Mouse (Mus musculus) ES-E14 (cell line): ENCODE data around the gene Traf4. TPM values are rescaled to one million over a fixed set of nuclear protein-coding genes. Genes with fewer than 3 reads are reported as not detected.
A peak's percentile ranks its signal among the peaks of the same experiment; 100 is the strongest.

Source experiments
- DNase-seq: peaks from one replicate; pipeline ENCODE4 v3.0.0-alpha.2; 2013; ENCODE audit warnings: low read depth, low spot score
- H3K27ac ChIP-seq: 2 replicates; pipeline ENCODE4 v1.5.1; 2012; ENCODE audit warnings: low read depth, mild to moderate bottlenecking, low read length, moderate library complexity, mixed read lengths; ENCODE audit not compliant: poor library complexity, insufficient read depth, severe bottlenecking
- H3K36me3 ChIP-seq: 2 replicates; pipeline ENCODE4 v1.6.1; 2012; ENCODE audit warnings: mild to moderate bottlenecking, low read length, moderate library complexity, mixed read lengths; ENCODE audit not compliant: control insufficient read depth, poor library complexity, insufficient read depth, severe bottlenecking
- H3K4me1 ChIP-seq, 2 experiments: fragments of 150-350 bp in 1 of 2; sonication (generic) in 1 of 2; 2 replicates each; pipeline ENCODE4 v1.6.1; 2012; ENCODE audit warnings: low read length in 2 of 2, mild to moderate bottlenecking in 1 of 2, mixed read lengths in 1 of 2; ENCODE audit not compliant: control insufficient read depth in 2 of 2, insufficient read depth in 2 of 2, poor library complexity in 1 of 2
- H3K4me3 ChIP-seq, 2 experiments: fragments of 150-350 bp in 1 of 2; sonication (generic) in 1 of 2; 2 replicates each; pipeline ENCODE4 v1.5.1; 2012; ENCODE audit warnings: low read length in 2 of 2, low read depth in 1 of 2, mild to moderate bottlenecking in 1 of 2, mixed read lengths in 1 of 2; ENCODE audit not compliant: insufficient read depth in 1 of 2, poor library complexity in 1 of 2, severe bottlenecking in 1 of 2
- H3K9ac ChIP-seq: 2 replicates; pipeline ENCODE4 v1.6.1; 2012; ENCODE audit warnings: low read depth, mild to moderate bottlenecking, low read length, mixed read lengths; ENCODE audit not compliant: poor library complexity, insufficient read depth, severe bottlenecking
- H3K9me3 ChIP-seq: fragments of 150-350 bp; sonication (generic); 2 replicates; pipeline ENCODE4 v1.6.1; 2012; ENCODE audit warnings: low read depth, mild to moderate bottlenecking, low read length; ENCODE audit not compliant: control insufficient read depth, insufficient read depth
- CHD2 ChIP-seq: IDR thresholded peaks from 2 replicates; pipeline ENCODE4 v1.6.1; 2014; ENCODE audit warnings: mild to moderate bottlenecking, low read depth, low read length, inconsistent platforms
- HCFC1 ChIP-seq: IDR thresholded peaks from 2 replicates; pipeline ENCODE4 v1.6.1; 2012; ENCODE audit warnings: low read length, inconsistent platforms, borderline replicate concordance; ENCODE audit not compliant: insufficient read depth
- MAFK ChIP-seq: IDR thresholded peaks from 2 replicates; pipeline ENCODE4 v1.6.1; 2014; ENCODE audit warnings: mild to moderate bottlenecking, low read depth, low read length, inconsistent platforms; ENCODE audit not compliant: insufficient read depth
- ZC3H11A ChIP-seq: IDR thresholded peaks from 2 replicates; pipeline ENCODE4 v1.6.1; 2012; ENCODE audit warnings: low read depth, mild to moderate bottlenecking, inconsistent platforms, low read length, borderline replicate concordance
- ZNF384 ChIP-seq: IDR thresholded peaks from 2 replicates; pipeline ENCODE4 v1.6.1; 2012; ENCODE audit warnings: low read depth, low read length, inconsistent platforms
- in situ Hi-C, 2 experiments: fragments of 600-800 bp; cut with MboI; formaldehyde crosslinking; loops; one replicate each; pipeline ENCODE4 v1.15.1; 2025; ENCODE audit warnings: low sequenced_read_pairs in 2 of 2, inconsistent platforms in 1 of 2; ENCODE audit not compliant: unreplicated experiment in 2 of 2
- total RNA-seq: library from RNA; depleted of rRNA; stranded (reverse); fragments of 300-350 nt; gene quantifications from 2 replicates; pipeline ENCODE4 v1.2.3, GENCODE M21; 2012

The Traf4 gene
- total RNA-seq, 1 experiment: 78.2 TPM

GRCm38 (mm10) chr11:78168541-78169468 is 3.4 kb upstream of the Traf4 start:
- TF ChIP-seq HCFC1 (no peak), MAFK (no peak), CHD2 (no peak), ZNF384 (no peak), ZC3H11A (no peak)
- Histone ChIP-seq H3K9ac (0 out of 2 replicates have a peak overlapping the region, but pooled peaks have one; percentile 3), H3K4me3 (peak overlapping the region in 1 of 2 experiments; percentile 19; a peak in 2 of 4 replicates), H3K27ac (no peak overlapping the region), H3K4me1 (peaks cover 0 to 43% of the 10 kb centered on the region in 2 experiments; a peak in 3 of 4 replicates), H3K36me3 (no peaks in the 10 kb centered on the region), H3K9me3 (no peaks in the 10 kb centered on the region)
- in situ Hi-C loops: no loop called here
- no peak for DNase-seq

GRCm38 (mm10) chr11:78167257-78167959 is 2.0 kb upstream of the Traf4 start:
- Histone ChIP-seq H3K9me3 (no peaks in the 10 kb centered on the region), H3K4me1 (peaks cover 0 to 47% of the 10 kb centered on the region in 2 experiments; a peak in 3 of 4 replicates), H3K4me3 (no peak overlapping the region), H3K27ac (0 out of 2 replicates have a peak overlapping the region, but pooled peaks have one; percentile 93), H3K9ac (no peak overlapping the region), H3K36me3 (peaks cover 8% of the 10 kb centered on the region; the same call in 1 of the 2 replicates)
- DNase-seq: no peak
- in situ Hi-C loops: no loop called here
- TF ChIP-seq MAFK: no peak
- TF ChIP-seq CHD2: no peak
- TF ChIP-seq ZNF384: no peak
- no peak for TF ChIP-seq ZC3H11A
- no peak for TF ChIP-seq HCFC1

- H3K9ac ChIP-seq: peak overlapping the region; percentile 69; the same call in 1 of the 2 replicates
- H3K9me3 ChIP-seq: no peaks in the 10 kb centered on the region
- DNase-seq: no peak
- in situ Hi-C loops: no loop called here
- no peak overlapping the region for H3K4me3 ChIP-seq
- H3K27ac ChIP-seq: peak overlapping the region; percentile 93
- peaks cover 0 to 46% of the 10 kb centered on the region in 2 experiments; a peak in 3 of 4 replicates for H3K4me1 ChIP-seq
- H3K36me3 ChIP-seq: peaks cover 15% of the 10 kb centered on the region
- TF ChIP-seq ZNF384 (no peak), MAFK (no peak), HCFC1 (no peak), ZC3H11A (no peak), CHD2 (no peak)
Observed at GRCm38 (mm10) chr11:78166640-78167039, 1.3 kb upstream of the Traf4 start.

- Histone ChIP-seq H3K9me3 (no peaks in the 10 kb centered on the region), H3K27ac (peak overlapping the region; percentile 93), H3K4me1 (peaks cover 0 to 46% of the 10 kb centered on the region in 2 experiments; a peak in 3 of 4 replicates), H3K4me3 (peak overlapping the region; percentile 60 to 73), H3K9ac (peak overlapping the region; percentile 69), H3K36me3 (peaks cover 19% of the 10 kb centered on the region)
- DNase-seq: no peak
- TF ChIP-seq CHD2 (no peak), ZNF384 (no peak; the same call in 1 of the 2 replicates), HCFC1 (no peak), ZC3H11A (no peak), MAFK (no peak)
- in situ Hi-C loops: no loop called here
Observed at GRCm38 (mm10) chr11:78166161-78166560, 772 bp upstream of the Traf4 start.
